In the genomic region with DNA sequence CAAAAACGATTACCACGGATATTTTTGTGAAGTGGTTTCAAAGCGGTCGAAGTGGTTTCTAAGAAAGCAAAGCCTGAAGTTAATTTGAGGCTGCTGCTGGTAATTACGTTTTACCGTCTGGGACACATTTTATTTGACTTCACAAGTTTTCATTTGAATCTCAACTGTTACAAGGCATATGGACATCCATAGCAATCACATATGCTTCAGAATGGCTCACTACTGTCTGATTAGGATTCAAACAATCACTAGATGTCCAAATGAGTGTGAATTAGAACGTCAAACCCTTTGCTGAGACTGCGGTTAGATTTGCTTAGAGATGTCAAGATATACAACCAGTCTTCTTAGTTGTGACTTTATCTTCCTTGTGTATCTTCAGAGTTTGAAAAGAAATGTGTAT, we compare ENCODE assay signal across 27 mouse cellular contexts.
DNase-seq lines count a peak whose midpoint lies in the region; ATAC-seq lines count a peak whose summit lies in the region.
"Had no signal": no experiment of that assay in that cellular context is flagged by ENCODE, and none has a peak within 500 bp of the region (broad histone marks: within the 10 kb centered on the region; RNA-seq: fewer than 3 reads in every experiment).

No protein-coding gene starts in this region.

- no peak overlapping the region for H3K4me2 ChIP-seq in embryonic facial prominence, embryonic 14.5 days (ENCODE audit: low read depth, low read length)
- no peak overlapping the region for H3K4me2 ChIP-seq in forebrain, embryonic 16.5 days (ENCODE audit: low read length)
- no peak overlapping the region for H3K4me2 ChIP-seq in forebrain, embryonic 15.5 days (replicated peaks)
- H3K4me2 ChIP-seq: embryonic facial prominence, embryonic 12.5 days; heart, embryonic 12.5 days; heart, embryonic 15.5 days; hindbrain, embryonic 13.5 days; intestine, embryonic 15.5 days had no signal

- H3K36me3 ChIP-seq in embryonic facial prominence, embryonic 14.5 days (ENCODE audit: control insufficient read depth, insufficient read depth, low read length), result no peaks in the 10 kb centered on the region
- no peaks in the 10 kb centered on the region for H3K36me3 ChIP-seq in embryonic facial prominence, embryonic 10.5 days (replicated peaks)
- no peaks in the 10 kb centered on the region for H3K36me3 ChIP-seq in forebrain, embryonic 16.5 days (ENCODE audit: control insufficient read depth, insufficient read depth)
- no peaks in the 10 kb centered on the region for H3K36me3 ChIP-seq in forebrain, embryonic 15.5 days
- H3K36me3 ChIP-seq: embryonic facial prominence, embryonic 12.5 days; heart, embryonic 12.5 days; heart, embryonic 15.5 days; hindbrain, embryonic 10.5 days; hindbrain, embryonic 13.5 days; intestine, embryonic 15.5 days had no signal

- ATAC-seq in embryonic facial prominence, embryonic 14.5 days (ENCODE audit: low read depth), result no peak
- ATAC-seq in forebrain, embryonic 16.5 days, result 0 out of 2 replicates have a peak, but pooled peaks have one; percentile 47
- no peak for ATAC-seq in forebrain, embryonic 15.5 days (replicated peaks)
- ATAC-seq: activated CD4-positive, CD25-positive, alpha-beta regulatory T cell, adult 4 months; hindbrain, embryonic 16.5 days; intestine, embryonic 15.5 days had no signal

- H3K9ac ChIP-seq in embryonic facial prominence, embryonic 14.5 days (ENCODE audit: low read depth, low read length), result no peak overlapping the region
- no peak overlapping the region for H3K9ac ChIP-seq in forebrain, embryonic 16.5 days (replicated peaks; ENCODE audit: low read depth, low read length)
- H3K9ac ChIP-seq in forebrain, embryonic 15.5 days (replicated peaks), result no peak overlapping the region
- H3K9ac ChIP-seq: embryonic facial prominence, embryonic 12.5 days; heart, embryonic 12.5 days; heart, embryonic 15.5 days; hindbrain, embryonic 13.5 days; intestine, embryonic 15.5 days had no signal

- no peak overlapping the region for H3K27ac ChIP-seq in embryonic facial prominence, embryonic 14.5 days (replicated peaks; ENCODE audit: low read depth, low read length)
- H3K27ac ChIP-seq in embryonic facial prominence, embryonic 10.5 days (replicated peaks), result no peak overlapping the region
- H3K27ac ChIP-seq in forebrain, embryonic 16.5 days (ENCODE audit: low read length), result no peak overlapping the region
- no peak overlapping the region for H3K27ac ChIP-seq in forebrain, embryonic 15.5 days (replicated peaks)
- H3K27ac ChIP-seq: embryonic facial prominence, embryonic 12.5 days; gastrocnemius, adult 2 months; heart, embryonic 15.5 days; hindbrain, embryonic 10.5 days; hindbrain, embryonic 13.5 days; intestine, embryonic 15.5 days had no signal

- no peaks in the 10 kb centered on the region for H3K4me1 ChIP-seq in embryonic facial prominence, embryonic 14.5 days (ENCODE audit: control insufficient read depth, insufficient read depth, low read length)
- no peaks in the 10 kb centered on the region for H3K4me1 ChIP-seq in embryonic facial prominence, embryonic 10.5 days
- no peaks in the 10 kb centered on the region for H3K4me1 ChIP-seq in forebrain, embryonic 16.5 days (replicated peaks; ENCODE audit: control insufficient read depth, insufficient read depth, low read length)
- no peaks in the 10 kb centered on the region for H3K4me1 ChIP-seq in forebrain, embryonic 15.5 days
- H3K4me1 ChIP-seq: embryonic facial prominence, embryonic 12.5 days; heart, embryonic 12.5 days; heart, embryonic 15.5 days; hindbrain, embryonic 10.5 days; hindbrain, embryonic 13.5 days; intestine, embryonic 15.5 days had no signal

- WGBS in embryonic facial prominence, embryonic 14.5 days, result 56% methylated on average over 8 of the region's 8 CpGs
- 80% methylated on average over 8 of the region's 8 CpGs for WGBS in embryonic facial prominence, embryonic 10.5 days
- 64% methylated on average over 8 of the region's 8 CpGs for WGBS in forebrain, embryonic 16.5 days
- WGBS in forebrain, embryonic 15.5 days, result 70% methylated on average over 8 of the region's 8 CpGs

- H3K9me3 ChIP-seq in embryonic facial prominence, embryonic 14.5 days (ENCODE audit: control insufficient read depth, low read length), result no peaks in the 10 kb centered on the region
- H3K9me3 ChIP-seq in embryonic facial prominence, embryonic 10.5 days, result no peaks in the 10 kb centered on the region
- H3K9me3 ChIP-seq in forebrain, embryonic 16.5 days (ENCODE audit: control insufficient read depth, low read length), result no peaks in the 10 kb centered on the region
- no peaks in the 10 kb centered on the region for H3K9me3 ChIP-seq in forebrain, embryonic 15.5 days
- H3K9me3 ChIP-seq: embryonic facial prominence, embryonic 12.5 days; heart, embryonic 12.5 days; heart, embryonic 15.5 days; hindbrain, embryonic 10.5 days; hindbrain, embryonic 13.5 days; intestine, embryonic 15.5 days had no signal

- H3K4me3 ChIP-seq in embryonic facial prominence, embryonic 14.5 days (ENCODE audit: low read depth, low read length), result no peak overlapping the region
- no peak overlapping the region for H3K4me3 ChIP-seq in embryonic facial prominence, embryonic 10.5 days
- no peak overlapping the region for H3K4me3 ChIP-seq in forebrain, embryonic 16.5 days (replicated peaks; ENCODE audit: low read length)
- no peak overlapping the region for H3K4me3 ChIP-seq in forebrain, embryonic 15.5 days
- H3K4me3 ChIP-seq: embryonic facial prominence, embryonic 12.5 days; erythroblast, embryonic 14.5 days; gastrocnemius, adult 2 months; heart, embryonic 12.5 days; heart, embryonic 15.5 days; hindbrain, embryonic 10.5 days; hindbrain, embryonic 13.5 days; intestine, embryonic 15.5 days had no signal

- peak; percentile 6 for DNase-seq in embryonic facial prominence, embryonic 14.5 days (ENCODE audit: low spot score)
- DNase-seq in embryonic facial prominence, embryonic 10.5 days (ENCODE audit: low spot score), result no peak
- peak; percentile 34 for DNase-seq in brain, embryonic 18.5 days (ENCODE audit: low read depth, low spot score)
- DNase-seq in natural killer cell, adult 2 months (ENCODE audit: low spot score in 2 of 2), result no peak
- DNase-seq: adrenal gland, adult 8-10 months; adrenal gland, postnatal 36 days; cerebellum, adult 18-20 months; cerebellum, adult 9-10 months; cerebellum, postnatal 14 days; gastrocnemius, adult 2 months; gastrocnemius, postnatal 14 days; heart, adult 11 months; heart, postnatal 10 days; heart, postnatal 36 days; kidney, adult 11 months; kidney, adult 8-10 months had no signal

- no peaks in the 10 kb centered on the region for H3K27me3 ChIP-seq in embryonic facial prominence, embryonic 14.5 days (replicated peaks; ENCODE audit: control insufficient read depth, insufficient read depth, low read length)
- H3K27me3 ChIP-seq in embryonic facial prominence, embryonic 10.5 days (replicated peaks; ENCODE audit: low read depth, poor library complexity, severe bottlenecking), result no peaks in the 10 kb centered on the region
- H3K27me3 ChIP-seq in forebrain, embryonic 16.5 days (replicated peaks; ENCODE audit: control insufficient read depth, insufficient read depth, low read length), result no peaks in the 10 kb centered on the region
- H3K27me3 ChIP-seq in forebrain, embryonic 15.5 days, result no peaks in the 10 kb centered on the region
- H3K27me3 ChIP-seq: embryonic facial prominence, embryonic 12.5 days; heart, embryonic 12.5 days; heart, embryonic 15.5 days; hindbrain, embryonic 13.5 days; intestine, embryonic 15.5 days had no signal

Comparison
In these comparisons a context has a peak if more than half of its experiments do, and no peak if none do; other contexts are left out.
1. DNase-seq: peak in embryonic facial prominence, embryonic 14.5 days (single experiment) and brain, embryonic 18.5 days (single experiment); none in embryonic facial prominence, embryonic 10.5 days (single experiment) and natural killer cell, adult 2 months (0 of 2).